Mouse (Mus musculus) regulatory T cell (primary cell): ENCODE results near the gene Tmem199.

ENCODE experiments used
- in situ Hi-C: fragments of 300-600 bp; cut with MboI, MseI; formaldehyde crosslinking; loops from one replicate; pipeline ENCODE4 v1.15.1; 2025; ENCODE audit warnings: high pct_unique_total_duplicates

Gene Tmem199

GRCm38 (mm10) chr11:78512025-78512957, at the start of gene Tmem199, which contains the start of gene Poldip2:
Gene Tmem199 (minus strand): TSS chr11:78512172.
Gene Poldip2 (plus strand): TSS chr11:78512193.
- in situ Hi-C loops = no loop called here

GRCm38 (mm10) chr11:78560447-78560846, 48.5 kb upstream of the Tmem199 start:
- in situ Hi-C loops = no loop called here

- in situ Hi-C loops = no loop called here
These were observed 45.3 kb upstream of the Tmem199 start for GRCm38 (mm10) chr11:78557241-78557640.

GRCm38 (mm10) chr11:78556070-78556469, 44.1 kb upstream of the Tmem199 start:
- in situ Hi-C loops = no loop called here

- in situ Hi-C loops = no loop called here
These were observed 43.7 kb upstream of the Tmem199 start for GRCm38 (mm10) chr11:78555623-78556022.

GRCm38 (mm10) chr11:78551059-78551398, 39.1 kb upstream of the Tmem199 start:
- in situ Hi-C loops = no loop called here

GRCm38 (mm10) chr11:78550168-78551058, 38.4 kb upstream of the Tmem199 start, which contains the start of gene Tmem97:
Gene Tmem97 (minus strand): TSS chr11:78550777.
- in situ Hi-C loops = no loop called here

GRCm38 (mm10) chr11:78549491-78549987, 37.6 kb upstream of the Tmem199 start:
- in situ Hi-C loops = no loop called here

- in situ Hi-C loops = no loop called here
These were observed 35.9 kb upstream of the Tmem199 start for GRCm38 (mm10) chr11:78547718-78548460.

- in situ Hi-C loops = no loop called here
These were observed 33.2 kb upstream of the Tmem199 start for GRCm38 (mm10) chr11:78545181-78545580.

- in situ Hi-C loops = no loop called here
These were observed 32.6 kb upstream of the Tmem199 start for GRCm38 (mm10) chr11:78544449-78545111.

GRCm38 (mm10) chr11:78540358-78540757, 28.4 kb upstream of the Tmem199 start:
- in situ Hi-C loops = no loop called here

- in situ Hi-C loops = loop anchor here (10.0 kb wide), 1 partner anchor 1322 kb away; the partner anchor contains the start of gene Ssh2
These were observed 24.7 kb upstream of the Tmem199 start for GRCm38 (mm10) chr11:78536690-78537084.

- in situ Hi-C loops = loop anchor here (10.0 kb wide), 1 partner anchor 1321 kb away; the partner anchor contains the start of gene Ssh2
These were observed 24.2 kb upstream of the Tmem199 start, which contains the start of the genes Tnfaip1 and Ift20 for GRCm38 (mm10) chr11:78536080-78536689. Gene Tnfaip1 (minus strand): TSS chr11:78536332. Gene Ift20 (plus strand): TSS chr11:78536361.

- in situ Hi-C loops = loop anchor here (10.0 kb wide), 1 partner anchor 1321 kb away; the partner anchor contains the start of gene Ssh2
These were observed 23.6 kb upstream of the Tmem199 start for GRCm38 (mm10) chr11:78535376-78536079.

- in situ Hi-C loops = loop anchor here (10.0 kb wide), 1 partner anchor 1320 kb away; the partner anchor contains the start of gene Ssh2
These were observed 22.5 kb upstream of the Tmem199 start for GRCm38 (mm10) chr11:78534516-78534915.

GRCm38 (mm10) chr11:78531515-78531914, 19.5 kb upstream of the Tmem199 start:
- in situ Hi-C loops = loop anchor here (10.0 kb wide), 1 partner anchor 1317 kb away; the partner anchor contains the start of gene Ssh2

- in situ Hi-C loops = loop anchor here (10.0 kb wide), 1 partner anchor 1316 kb away; the partner anchor contains the start of gene Ssh2
These were observed 19.1 kb upstream of the Tmem199 start for GRCm38 (mm10) chr11:78531046-78531445.

GRCm38 (mm10) chr11:78530001-78530400, 18.0 kb upstream of the Tmem199 start:
- in situ Hi-C loops = loop anchor here (10.0 kb wide), 1 partner anchor 1315 kb away; the partner anchor contains the start of gene Ssh2
